Mouse (Mus musculus) frontal cortex, postnatal 10 days (tissue): ENCODE measurements at regions not wholly inside any gene's neighbourhood (a gene's known extent, or its start where the extent isn't known, plus 50 kb on each side); places are given as distances from the start of the nearest gene placed in this dataset.

ENCODE experiments used
- DNase-seq, 2 experiments: peaks; one replicate each; pipeline ENCODE4 v3.0.0; 2022; ENCODE audit warnings: low spot score in 2 of 2, mixed read lengths in 1 of 2

DNA sequence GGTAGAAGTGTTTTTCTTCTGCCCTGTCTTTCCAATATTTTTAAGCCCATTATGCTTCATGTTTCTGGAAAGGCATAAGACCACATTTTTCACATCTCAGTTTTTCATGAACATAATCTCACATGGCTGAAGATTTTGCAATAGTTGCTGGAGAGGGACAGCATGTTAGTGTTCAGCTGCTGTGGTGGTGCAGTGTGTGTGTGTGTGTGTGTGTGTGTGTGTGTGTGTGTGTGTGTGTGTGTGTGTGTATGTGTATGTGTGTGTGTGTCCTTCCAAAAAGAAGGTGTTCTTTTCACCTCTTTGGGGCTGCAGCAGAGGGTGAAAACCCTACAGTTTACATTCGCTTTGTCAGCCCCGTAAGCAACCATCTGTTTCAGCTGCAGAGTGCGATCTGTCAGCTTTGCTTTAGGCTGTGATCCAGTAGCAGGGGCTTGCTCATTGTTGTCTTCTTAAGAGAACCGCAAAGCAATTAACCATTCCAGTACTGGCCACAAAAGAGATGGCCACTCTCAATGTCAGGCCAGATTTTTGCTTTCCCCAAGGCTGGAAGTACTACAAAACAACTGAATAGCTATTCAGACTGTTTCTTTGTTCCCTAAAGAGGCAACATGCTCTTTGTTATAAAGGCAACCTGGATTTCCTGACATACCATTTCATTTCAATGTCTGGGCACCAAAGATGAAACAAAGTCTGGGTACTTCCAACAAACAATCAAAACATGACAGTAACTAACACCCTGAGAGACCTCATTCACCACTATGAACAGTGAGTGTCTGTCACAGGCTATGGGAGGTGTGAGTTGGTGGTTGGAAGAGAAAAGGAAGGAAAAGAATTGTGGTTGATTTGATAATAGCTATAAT is 520.2 kb upstream of the Cited2 start:
- no peak for DNase-seq

DNA sequence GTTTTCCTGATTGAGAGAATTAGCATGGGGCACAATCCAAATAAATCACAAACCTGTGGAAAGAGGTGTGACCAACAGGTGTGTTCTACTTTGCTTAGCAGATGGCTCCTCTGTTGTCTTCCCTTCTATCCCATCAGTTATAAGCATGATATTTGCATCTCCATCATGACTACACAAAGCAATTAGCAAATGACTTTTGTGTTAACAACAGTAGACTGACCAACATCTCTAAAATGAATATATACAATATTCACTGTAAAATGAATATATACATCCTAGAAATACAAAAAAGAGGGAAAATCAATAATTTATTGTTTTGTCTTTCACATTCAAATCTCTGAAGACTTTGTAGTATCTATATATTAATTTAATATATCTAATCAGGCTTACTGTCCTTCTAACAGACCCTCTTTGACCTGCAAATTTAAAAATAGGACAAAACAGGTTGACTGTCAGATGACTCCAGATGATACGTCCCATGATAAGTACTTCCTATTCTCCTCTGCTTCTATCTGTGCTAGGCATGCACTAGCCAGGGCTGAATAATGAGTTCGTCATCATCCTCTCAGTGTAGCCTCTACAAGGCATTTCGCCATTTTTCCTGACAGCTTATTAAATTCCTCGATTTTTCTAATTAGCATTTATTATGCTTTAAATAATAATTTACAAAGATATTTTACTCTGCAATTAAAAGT is 519.5 kb upstream of the Cited2 start:
- no peak for DNase-seq

DNA sequence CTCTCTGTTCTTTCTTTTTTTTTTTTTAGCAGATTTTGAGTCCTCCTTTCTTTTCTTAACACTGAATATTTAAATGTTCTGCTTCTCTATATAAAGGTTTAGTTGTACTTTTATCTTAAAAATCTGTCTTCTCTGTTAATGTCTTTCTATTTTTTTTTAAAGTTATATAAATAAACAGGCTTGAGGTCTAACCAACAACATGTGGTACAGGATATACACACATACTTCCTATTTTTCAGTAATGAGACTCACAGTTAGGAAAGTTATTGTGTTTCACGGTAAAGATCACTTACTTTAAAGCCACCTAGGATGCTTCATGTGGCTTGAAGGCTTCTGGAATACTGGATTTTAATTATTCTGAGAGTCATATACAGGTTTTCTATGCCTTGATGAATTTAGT is 518.9 kb upstream of the Cited2 start:
- DNase-seq: no peak

GRCm38 (mm10) chr10:17212551-17213309 is 510.3 kb upstream of the Cited2 start:
- DNase-seq: no peak

DNA sequence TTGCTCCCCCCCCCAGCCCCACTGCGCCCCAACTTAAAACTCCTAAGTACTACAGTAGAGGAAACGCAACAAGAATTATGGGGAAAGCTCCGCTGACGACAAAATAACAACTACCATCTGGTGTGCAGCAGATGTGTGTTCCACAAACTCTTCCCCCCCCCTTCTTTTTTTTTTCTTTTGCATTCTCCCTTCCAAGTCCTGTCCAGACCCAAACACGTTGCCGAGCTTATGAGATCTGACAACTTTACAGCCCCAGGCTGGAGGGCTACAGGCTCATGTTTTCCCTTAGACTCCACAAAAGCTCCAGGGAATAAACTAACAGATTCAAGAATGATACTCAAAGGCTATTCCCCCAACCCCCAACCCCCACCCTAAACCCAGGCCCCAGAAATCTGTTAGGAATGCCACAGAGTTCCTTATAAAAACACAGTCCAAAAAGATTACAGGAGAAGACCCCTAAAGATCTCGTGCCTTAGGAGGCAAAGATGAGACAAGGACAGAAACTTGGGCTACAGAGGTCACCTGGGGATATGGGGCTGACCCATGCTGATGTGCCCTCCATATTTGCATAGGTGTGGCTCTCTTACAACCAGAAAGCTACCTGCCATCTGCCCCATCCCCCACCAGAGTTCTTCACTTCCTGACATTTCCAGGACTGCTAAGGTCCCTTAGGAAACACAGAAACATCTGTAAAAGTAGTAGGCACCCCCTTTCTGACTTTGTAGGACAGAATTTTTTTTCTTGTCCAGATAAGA is 509.5 kb upstream of the Cited2 start:
- no peak for DNase-seq

DNA sequence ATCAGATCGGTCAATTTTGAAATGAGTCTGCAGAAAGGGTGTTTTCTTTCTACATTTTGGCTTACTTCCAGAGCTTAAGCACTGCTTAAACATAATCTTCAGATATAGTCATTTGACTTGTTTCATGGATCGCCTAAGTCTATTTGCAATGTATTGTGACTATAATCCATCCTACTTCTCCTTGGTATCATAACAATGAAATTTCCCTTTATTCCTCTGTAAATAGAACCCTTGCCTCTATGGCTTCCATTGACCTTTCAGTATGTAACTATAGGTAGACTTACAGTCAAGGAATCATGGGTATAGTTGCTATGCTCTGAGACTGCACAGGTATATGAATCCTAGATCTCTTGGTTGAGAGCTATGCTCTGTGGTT is 509.0 kb upstream of the Cited2 start:
- DNase-seq: no peak

- no peak for DNase-seq
Measured at GRCm38 (mm10) chr10:17215029-17215428, 508.0 kb upstream of the Cited2 start.

DNA sequence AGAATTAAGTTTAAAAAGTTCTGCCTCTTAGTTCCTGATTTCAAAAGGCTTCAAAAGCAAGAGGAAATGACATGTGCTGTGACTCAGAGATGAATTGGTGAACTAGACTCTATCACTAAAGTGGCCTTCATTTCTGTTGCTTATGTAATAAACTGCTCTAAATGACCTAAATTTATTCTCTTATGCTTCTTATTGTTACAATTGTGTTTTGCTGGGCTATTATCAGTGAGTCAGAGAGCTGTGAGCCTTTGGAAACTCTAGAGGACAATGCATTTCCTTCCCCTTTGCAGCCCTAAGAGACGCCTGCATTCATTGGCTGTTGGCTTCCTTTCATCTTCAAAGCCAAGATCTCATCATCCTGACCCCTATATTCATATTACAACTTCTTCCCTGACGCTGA is 501.5 kb upstream of the Cited2 start:
- DNase-seq: no peak

- DNase-seq: no peak
Measured at GRCm38 (mm10) chr10:17225727-17226126, 497.3 kb upstream of the Cited2 start.

- DNase-seq: no peak
Measured at GRCm38 (mm10) chr10:17230040-17230818, 492.8 kb upstream of the Cited2 start.

DNA sequence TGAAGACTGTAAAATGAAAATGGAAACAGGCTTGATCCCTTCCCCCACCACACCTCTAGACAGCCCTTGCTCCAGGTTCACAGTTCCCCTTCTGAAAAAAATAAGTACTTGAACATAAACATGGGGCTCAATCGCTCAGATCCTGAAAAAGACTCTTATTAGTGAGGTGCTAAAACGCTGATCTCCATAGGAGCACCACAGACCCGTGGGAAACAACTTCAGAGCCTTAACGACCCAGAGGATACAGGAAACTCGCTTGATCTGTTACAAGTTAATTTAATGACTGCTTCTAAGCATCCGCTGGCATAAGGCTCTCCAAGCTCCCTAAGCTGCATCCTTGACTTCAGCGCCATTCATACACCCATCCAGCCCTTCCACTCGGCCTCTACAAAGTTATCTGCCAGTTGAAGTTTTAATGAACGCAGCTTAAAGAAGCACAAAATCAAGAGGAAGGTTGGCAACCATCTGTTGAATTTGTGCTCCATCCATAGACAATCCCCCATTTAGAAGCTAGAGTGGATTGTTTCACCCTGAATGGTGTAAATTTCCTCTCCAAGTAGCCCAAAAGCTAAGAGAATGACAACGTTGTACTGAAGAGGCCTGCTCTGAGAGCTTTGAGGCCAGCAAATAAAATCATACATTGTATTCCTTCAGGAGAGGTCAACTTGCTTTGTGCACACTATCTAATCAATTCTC is 486.9 kb upstream of the Cited2 start:
- no peak for DNase-seq

GRCm38 (mm10) chr10:17236761-17237160 is 486.3 kb upstream of the Cited2 start:
- DNase-seq: no peak

- DNase-seq: no peak
Measured at GRCm38 (mm10) chr10:17237463-17237862, 485.6 kb upstream of the Cited2 start.

- no peak for DNase-seq
Measured at GRCm38 (mm10) chr10:17237918-17238850, 484.8 kb upstream of the Cited2 start.

GRCm38 (mm10) chr10:17248270-17248669 is 474.7 kb upstream of the Cited2 start:
- no peak for DNase-seq

GRCm38 (mm10) chr10:17253040-17253439 is 470.0 kb upstream of the Cited2 start:
- no peak for DNase-seq

- DNase-seq: no peak
Measured at GRCm38 (mm10) chr10:17260154-17260553, 462.9 kb upstream of the Cited2 start.

DNA sequence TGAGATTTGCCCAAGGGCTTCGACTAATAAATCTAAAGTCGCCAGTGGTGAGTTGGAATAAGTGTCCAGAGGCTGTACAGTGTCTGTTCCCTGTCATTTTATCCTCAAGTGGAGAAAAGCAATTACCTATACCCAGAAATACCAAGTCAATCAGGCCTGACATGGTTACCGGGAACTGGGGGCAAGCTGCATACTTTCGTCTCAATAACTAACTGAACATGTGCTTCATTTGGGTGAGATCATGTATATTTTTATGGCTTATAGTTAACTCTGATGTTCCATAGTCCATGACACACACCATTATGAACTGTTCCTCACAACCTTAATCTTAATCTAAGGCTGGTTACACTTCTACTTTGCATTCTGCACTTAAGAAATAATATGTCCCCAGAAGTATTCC is 462.4 kb upstream of the Cited2 start:
- no peak for DNase-seq

DNA sequence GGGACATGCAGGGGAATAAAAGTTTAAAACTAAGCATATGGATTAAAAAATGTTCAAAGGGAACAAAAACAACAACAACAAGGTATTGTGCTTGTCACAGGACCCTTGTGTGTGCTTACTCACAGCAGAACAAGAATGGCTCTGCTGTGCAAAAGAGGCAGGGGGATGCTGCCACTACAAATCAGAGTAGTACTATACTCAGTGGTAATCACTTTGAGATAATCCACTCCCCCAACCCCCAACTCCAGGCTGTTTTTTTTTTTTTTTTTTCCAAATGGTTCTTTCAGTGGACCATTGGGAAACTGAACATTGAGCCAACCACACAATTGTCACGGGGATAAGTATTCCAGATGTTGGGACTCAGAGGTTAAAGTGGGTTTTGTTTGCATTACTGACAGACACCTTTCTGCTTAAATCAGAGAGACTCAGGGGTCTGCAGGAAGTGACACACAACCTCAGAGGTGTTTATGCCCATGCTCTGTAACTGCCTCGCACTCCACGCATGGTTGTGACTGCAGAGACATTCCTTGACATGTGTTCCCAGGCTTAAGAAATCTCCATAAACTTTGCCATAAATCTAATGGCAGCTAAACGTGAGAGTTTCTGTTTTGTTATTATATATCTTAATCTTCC is 461.7 kb upstream of the Cited2 start:
- DNase-seq: no peak
